Mouse (Mus musculus): ENCODE results near the gene Olfr1440.

- TF ChIP-seq CTCF (IDR thresholded peaks at IDR 0.05) (no peak), EP300 (IDR thresholded peaks at IDR 0.05) (no peak)
Observed at GRCm38 (mm10) chr19:12442560-12442959, 55.5 kb downstream of the Olfr1440 start.
